Mouse (Mus musculus) spleen, postnatal 4 days (tissue): ENCODE data around the gene Spg11.
"Not testable (repeated sequence)": the region's sequence is repeated elsewhere in the genome, so short reads cannot be mapped to it uniquely, and the experiment has no call there.

Source experiments
- DNase-seq, 2 experiments: peaks; one replicate each; pipeline ENCODE4 v3.0.0; 2022; ENCODE audit warnings: low spot score in 2 of 2

Spg11 gene

GRCm38 (mm10) chr2:122145756-122146155, 27.6 kb upstream of the Spg11 start:
- no peak for DNase-seq

- no peak for DNase-seq
These were observed 24.9 kb upstream of the Spg11 start for GRCm38 (mm10) chr2:122143111-122143510.

- no peak for DNase-seq
These were observed 23.3 kb upstream of the Spg11 start for GRCm38 (mm10) chr2:122141332-122141967.

- DNase-seq, result no peak
These were observed 22.6 kb upstream of the Spg11 start for GRCm38 (mm10) chr2:122140815-122141214.

- peak; percentile 69 to 73 for DNase-seq
These were observed 19.8 kb upstream of the Spg11 start for GRCm38 (mm10) chr2:122137839-122138465.

GRCm38 (mm10) chr2:122132618-122133017, 14.4 kb upstream of the Spg11 start:
- no peak for DNase-seq

GRCm38 (mm10) chr2:122132078-122132477, 13.9 kb upstream of the Spg11 start:
- no peak for DNase-seq

- no peak for DNase-seq
These were observed 9.4 kb upstream of the Spg11 start for GRCm38 (mm10) chr2:122127635-122128034.

GRCm38 (mm10) chr2:122126765-122127347, 8.7 kb upstream of the Spg11 start:
- no peak for DNase-seq

- no peak for DNase-seq
These were observed 7.7 kb upstream of the Spg11 start for GRCm38 (mm10) chr2:122125680-122126572.

GRCm38 (mm10) chr2:122116888-122117287, 1.3 kb downstream of the Spg11 start:
- DNase-seq, result no peak

- DNase-seq, result no peak
These were observed 8.5 kb downstream of the Spg11 start for GRCm38 (mm10) chr2:122109714-122110113.

GRCm38 (mm10) chr2:122108101-122108500, 10.1 kb downstream of the Spg11 start:
- DNase-seq, result no peak

GRCm38 (mm10) chr2:122102070-122102469, 16.1 kb downstream of the Spg11 start:
- peak in 1 of 2 experiments; percentile 39 for DNase-seq

- not testable (repeated sequence) for DNase-seq
These were observed 20.5 kb downstream of the Spg11 start for GRCm38 (mm10) chr2:122097686-122098085.

- DNase-seq, result no peak
These were observed 24.3 kb downstream of the Spg11 start for GRCm38 (mm10) chr2:122093844-122094243.

GRCm38 (mm10) chr2:122086446-122086845, 31.7 kb downstream of the Spg11 start:
- no peak for DNase-seq

GRCm38 (mm10) chr2:122081728-122082456, 36.3 kb downstream of the Spg11 start:
- no peak for DNase-seq

- DNase-seq, result peak; percentile 57 to 86
These were observed 48.3 kb downstream of the Spg11 start for GRCm38 (mm10) chr2:122069922-122070321.

GRCm38 (mm10) chr2:122069144-122069912, 48.9 kb downstream of the Spg11 start:
- DNase-seq, result no peak

- DNase-seq, result no peak
These were observed 51.9 kb downstream of the Spg11 start for GRCm38 (mm10) chr2:122066241-122066640.
